Mouse (Mus musculus) ES-Bruce4 (cell line): ENCODE results near the gene Snrnp70. TPM values are rescaled to one million over a fixed set of nuclear protein-coding genes. Genes with fewer than 3 reads are reported as not detected.

Experiments used
- H3K27ac ChIP-seq: 2 replicates; pipeline ENCODE4 v1.5.1; 2012; ENCODE audit warnings: low read length, inconsistent platforms; ENCODE audit not compliant: insufficient read depth
- H3K27me3 ChIP-seq: 2 replicates; pipeline ENCODE4 v1.6.1; 2012; ENCODE audit warnings: mild to moderate bottlenecking, low read length, inconsistent platforms; ENCODE audit not compliant: control insufficient read depth, poor library complexity, insufficient read depth, severe bottlenecking
- H3K36me3 ChIP-seq: 2 replicates; pipeline ENCODE4 v1.6.1; 2012; ENCODE audit warnings: inconsistent platforms, mild to moderate bottlenecking, low read length, moderate library complexity; ENCODE audit not compliant: control insufficient read depth, poor library complexity, insufficient read depth, severe bottlenecking
- H3K4me1 ChIP-seq: one replicate; pipeline ENCODE4 v1.8.1; 2011; ENCODE audit warnings: low read length; ENCODE audit not compliant: control insufficient read depth, insufficient read depth
- H3K4me3 ChIP-seq: 2 replicates; pipeline ENCODE4 v1.5.1; 2011; ENCODE audit warnings: low read depth, mild to moderate bottlenecking, low read length
- H3K9ac ChIP-seq: 2 replicates; pipeline ENCODE4 v1.6.1; 2012; ENCODE audit warnings: low read depth, mild to moderate bottlenecking, inconsistent platforms; ENCODE audit not compliant: poor library complexity, severe bottlenecking
- H3K9me3 ChIP-seq: replicated peaks from 2 replicates; pipeline ENCODE4 v1.6.1; 2012; ENCODE audit warnings: mild to moderate bottlenecking, low read length, inconsistent platforms; ENCODE audit not compliant: control insufficient read depth, poor library complexity, insufficient read depth, severe bottlenecking
- CTCF ChIP-seq: IDR thresholded peaks from one replicate; pipeline ENCODE4 v1.8.1; 2011; ENCODE audit warnings: low read depth, low read length
- EP300 ChIP-seq: IDR thresholded peaks from 2 replicates; pipeline ENCODE4 v1.6.1; 2011; ENCODE audit warnings: low read depth, low read length; ENCODE audit not compliant: insufficient read depth
- POLR2A ChIP-seq: IDR thresholded peaks from one replicate; pipeline ENCODE4 v1.8.1; 2011; ENCODE audit warnings: low read length; ENCODE audit not compliant: insufficient read depth
- polyA plus RNA-seq: library from polyadenylated mRNA; stranded (reverse); fragments of >200 nt; gene quantifications from 2 replicates; pipeline ENCODE4 v1.2.4, GENCODE M21; 2011; ENCODE audit warnings: low read depth; ENCODE audit not compliant: missing spikeins, insufficient read depth, insufficient read length

Snrnp70 gene
- polyA plus RNA-seq, 1 experiment = 686 TPM

DNA sequence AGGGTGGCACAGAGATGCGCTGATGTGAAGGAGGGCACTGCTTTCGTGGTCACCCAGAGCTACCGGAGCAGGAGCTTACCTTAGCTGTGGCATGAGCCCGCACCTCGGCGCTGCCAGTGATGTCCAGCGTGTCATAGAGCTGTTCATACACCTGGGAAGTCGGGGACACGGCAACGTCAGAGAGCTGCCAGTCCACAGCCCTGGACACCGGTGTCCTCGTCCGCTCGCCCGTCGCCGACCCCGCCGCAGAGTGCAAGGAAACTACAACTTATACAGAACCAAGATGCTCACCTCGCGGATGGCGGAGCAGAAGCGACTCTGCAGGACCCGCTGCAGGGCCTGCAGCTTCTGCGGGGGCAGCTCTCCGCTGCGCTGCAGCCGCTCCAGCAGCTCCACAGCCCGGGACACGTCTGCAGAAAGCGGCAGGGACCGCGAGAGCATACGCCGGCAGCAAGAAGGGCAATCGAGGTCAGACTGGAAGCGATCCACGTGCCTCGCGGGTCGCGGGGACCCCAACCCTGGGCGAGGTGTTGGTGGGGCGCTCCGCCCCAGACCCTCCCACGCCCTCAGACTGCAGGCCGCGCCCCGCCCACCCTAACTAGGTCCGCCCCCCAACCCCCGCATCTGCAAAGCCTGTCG, 25.6 kb downstream of the Snrnp70 start:
- peaks cover 11% of the 10 kb centered on the region for H3K36me3 ChIP-seq
- H3K27ac ChIP-seq = no peak overlapping the region
- H3K9me3 ChIP-seq = no peaks in the 10 kb centered on the region
- H3K9ac ChIP-seq = 0 out of 2 replicates have a peak overlapping the region, but pooled peaks have one; percentile 4
- no peaks in the 10 kb centered on the region for H3K27me3 ChIP-seq
- H3K4me3 ChIP-seq = peak overlapping the region; percentile 53
- H3K4me1 ChIP-seq = no peaks in the 10 kb centered on the region
- TF ChIP-seq CTCF = no peak
- no peak for TF ChIP-seq POLR2A
- TF ChIP-seq EP300 = no peak

DNA sequence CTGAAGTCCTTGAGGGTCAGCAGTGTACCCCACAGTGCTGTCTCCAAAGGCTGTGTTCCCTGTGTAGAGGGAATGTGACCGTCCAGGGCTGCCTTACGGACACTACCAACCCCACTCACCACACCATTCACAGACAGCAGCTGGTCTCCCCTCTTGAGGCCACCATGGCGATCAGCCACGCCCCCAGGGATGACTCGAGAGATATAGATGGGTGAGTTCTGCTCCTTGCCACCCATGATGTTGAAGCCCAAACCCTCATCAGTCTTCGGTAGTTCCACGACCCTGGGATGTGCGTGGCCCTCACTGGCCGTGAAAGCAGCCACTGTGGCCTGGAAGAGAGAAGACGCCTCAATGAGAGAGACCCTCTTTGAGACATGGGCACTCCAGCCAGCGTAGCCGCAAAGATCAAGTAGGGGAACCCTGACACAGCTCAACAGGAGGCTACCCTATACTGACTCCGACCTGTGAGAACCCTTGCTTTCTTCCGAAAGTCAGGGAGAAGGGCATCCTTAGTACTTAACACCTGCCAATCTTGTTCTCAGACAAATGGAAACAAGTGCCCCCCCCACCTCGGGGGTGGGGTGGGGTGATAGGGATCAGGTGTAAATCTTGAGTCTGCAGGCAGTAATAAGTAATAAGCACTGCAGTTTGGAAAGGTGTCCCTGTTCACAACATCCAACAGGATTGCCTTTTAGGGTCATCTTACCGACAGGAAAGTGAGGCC, 26.4 kb downstream of the Snrnp70 start:
- TF ChIP-seq EP300 (no peak), POLR2A (no peak), CTCF (no peak)
- no peak overlapping the region for H3K27ac ChIP-seq
- no peaks in the 10 kb centered on the region for H3K27me3 ChIP-seq
- peaks cover 7% of the 10 kb centered on the region; the same call in 1 of the 2 replicates for H3K36me3 ChIP-seq
- no peaks in the 10 kb centered on the region for H3K9me3 ChIP-seq
- H3K4me1 ChIP-seq = no peaks in the 10 kb centered on the region
- H3K4me3 ChIP-seq = no peak overlapping the region
- no peak overlapping the region for H3K9ac ChIP-seq

DNA sequence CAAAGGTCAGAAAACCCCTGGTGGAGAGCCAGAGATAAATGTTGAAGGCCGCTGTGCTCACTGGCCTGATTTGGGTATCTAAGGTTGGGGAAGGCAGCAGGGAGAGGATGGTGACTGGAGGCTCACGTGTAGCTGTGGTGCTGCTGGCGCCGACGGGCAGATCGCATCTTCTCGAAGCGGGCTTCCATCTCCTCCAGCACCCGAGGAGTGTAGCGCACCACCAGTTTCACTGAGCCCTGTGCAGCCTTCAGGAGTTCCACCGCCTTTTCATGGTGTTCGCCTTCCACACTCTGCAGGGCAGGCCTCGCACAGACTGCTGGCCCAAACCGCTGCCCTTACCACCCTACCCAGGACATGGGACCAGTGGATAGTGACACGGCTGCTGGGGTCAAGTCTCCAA, 27.4 kb downstream of the Snrnp70 start:
- Histone ChIP-seq H3K36me3 (no peaks in the 10 kb centered on the region), H3K4me3 (peak overlapping the region; percentile 82), H3K9me3 (no peaks in the 10 kb centered on the region), H3K27me3 (no peaks in the 10 kb centered on the region), H3K9ac (peak overlapping the region; percentile 50), H3K27ac (no peak overlapping the region), H3K4me1 (no peaks in the 10 kb centered on the region)
- TF ChIP-seq POLR2A (no peak), CTCF (no peak), EP300 (no peak)

DNA sequence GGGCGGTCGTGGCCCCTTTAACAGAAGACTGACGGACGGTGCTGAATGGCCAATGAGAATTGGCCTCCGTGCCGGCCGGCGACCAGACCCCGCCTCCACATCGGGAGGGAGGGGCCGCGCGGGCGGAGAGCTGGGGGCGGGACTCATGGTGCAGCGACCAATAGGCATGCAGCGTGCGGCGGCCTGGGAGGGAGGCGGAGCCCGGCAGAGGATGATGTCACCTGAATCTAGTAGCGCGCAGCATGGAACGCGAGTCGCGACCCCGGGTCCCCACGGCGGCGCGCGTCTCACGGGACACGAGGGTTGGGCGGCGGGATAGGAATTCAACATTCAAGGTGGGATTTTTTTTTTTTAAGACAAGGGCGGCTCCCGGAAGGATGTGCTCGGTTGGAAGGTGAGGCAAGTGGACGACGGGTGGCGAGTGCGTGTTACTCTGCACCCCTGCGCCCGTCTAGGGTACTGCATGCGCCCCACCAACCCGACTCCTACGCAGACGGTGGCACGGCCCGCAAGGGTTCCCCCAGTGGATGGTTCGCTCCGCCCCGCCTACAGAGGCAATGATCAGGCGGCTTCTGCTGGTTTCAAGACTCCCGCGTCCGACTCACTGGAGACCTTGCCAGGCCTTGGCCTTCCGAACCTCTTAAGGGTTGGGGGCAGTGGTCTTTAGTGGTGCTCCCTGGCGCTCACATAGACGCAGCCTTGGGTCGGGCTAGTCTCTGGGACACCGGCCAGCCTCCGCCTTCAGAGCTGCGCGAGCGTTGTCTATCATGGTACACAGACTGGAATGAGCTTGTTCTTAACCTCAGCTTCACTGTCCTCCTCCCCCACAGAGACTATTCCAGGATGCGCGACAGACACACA, 28.3 kb downstream of the Snrnp70 start:
- no peaks in the 10 kb centered on the region for H3K27me3 ChIP-seq
- TF ChIP-seq CTCF (peak; percentile 49), POLR2A (peak; percentile 33), EP300 (peak; percentile 44; the same call in 1 of the 2 replicates)
- H3K36me3 ChIP-seq = no peaks in the 10 kb centered on the region

DNA sequence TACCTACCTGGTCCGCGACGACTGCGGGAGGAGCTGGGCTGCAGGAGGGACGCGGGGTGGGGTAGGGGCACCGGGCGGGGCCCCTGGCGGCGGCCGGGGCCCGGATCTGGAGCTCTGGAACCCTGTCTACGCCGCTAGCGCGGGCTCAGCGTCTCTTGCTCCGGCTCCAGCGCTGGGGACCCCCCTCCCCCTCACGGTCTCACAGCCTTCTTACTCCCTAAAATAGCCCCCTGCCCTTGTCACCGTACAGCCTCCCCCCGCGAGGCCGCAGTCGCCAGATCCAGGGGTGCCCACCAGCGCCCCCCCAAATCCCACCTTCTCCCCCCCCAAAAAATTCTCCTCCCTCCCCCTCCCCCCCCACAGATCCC, 28.9 kb downstream of the Snrnp70 start, which contains the start of gene Ppfia3:
Gene Ppfia3 (minus strand): TSS at position 368 of the 368 bp plus-strand sequence.
- H3K36me3 ChIP-seq = no peaks in the 10 kb centered on the region
- H3K4me3 ChIP-seq = peak within 1 kb of the TSS; percentile 82
- no peak for TF ChIP-seq POLR2A
- no peak for TF ChIP-seq EP300
- no peak for TF ChIP-seq CTCF
- H3K4me1 ChIP-seq = no peaks in the 10 kb centered on the region
- no peaks in the 10 kb centered on the region for H3K27me3 ChIP-seq
- no peak within 1 kb of the TSS for H3K27ac ChIP-seq
- peak within 1 kb of the TSS; percentile 76 for H3K9ac ChIP-seq
- H3K9me3 ChIP-seq = no peaks in the 10 kb centered on the region

More for the DNA sequence above, 28.3 kb downstream of the Snrnp70 start:
- Histone ChIP-seq H3K27ac (no peak overlapping the region), H3K4me3 (peak overlapping the region; percentile 82), H3K4me1 (no peaks in the 10 kb centered on the region), H3K9me3 (no peaks in the 10 kb centered on the region), H3K9ac (peak overlapping the region; percentile 76)
